Mouse (Mus musculus): ENCODE data around the gene Scn3a. TPM values are rescaled to one million over a fixed set of nuclear protein-coding genes. Genes with fewer than 3 reads are reported as not detected.

The Scn3a gene
- polyA plus RNA-seq, 1 experiment: not detected

DNA sequence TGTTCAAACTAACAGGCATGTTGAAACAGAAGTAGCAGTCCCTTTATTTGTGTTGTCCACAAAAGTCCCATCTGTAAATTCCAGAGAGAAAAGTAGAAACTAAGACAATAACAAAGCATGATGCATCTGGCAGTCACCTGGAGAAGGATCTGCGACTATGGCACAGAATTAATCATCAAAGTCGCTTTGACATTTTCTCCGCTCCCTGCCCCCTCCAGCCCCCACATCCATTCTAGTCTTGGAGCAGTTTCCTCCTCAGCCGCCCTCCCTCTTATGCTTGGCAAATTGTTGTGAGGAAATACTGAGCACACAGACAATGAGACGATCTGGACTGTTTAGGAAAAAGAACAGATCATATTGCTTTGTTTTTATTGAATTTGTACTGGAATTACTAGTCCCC, 29.0 kb downstream of the Scn3a start:
- Histone ChIP-seq H3K79me3 (ENCODE audit: low read depth) (no peaks in the 10 kb centered on the region), H3ac (ENCODE audit: control insufficient read depth, insufficient read length, low read depth) (no peak overlapping the region), H3K27me3 (ENCODE audit: control insufficient read depth, insufficient read depth, insufficient read length) (no peaks in the 10 kb centered on the region), H3K79me2 (ENCODE audit: control insufficient read depth, insufficient read depth) (no peaks in the 10 kb centered on the region), H3K36me3 (ENCODE audit: control insufficient read depth, insufficient read depth) (no peaks in the 10 kb centered on the region), H3K4me3 (ENCODE audit: insufficient read depth, poor library complexity, severe bottlenecking) (no peak overlapping the region)
- TF ChIP-seq MYOG (IDR thresholded peaks at IDR 0.05; ENCODE audit: control insufficient read depth, extremely low read depth, insufficient read length) (no peak), USF1 (IDR thresholded peaks at IDR 0.05; ENCODE audit: low read depth) (no peak), MYOD1 (IDR thresholded peaks at IDR 0.05; ENCODE audit: control insufficient read depth, insufficient read length, low read depth) (no peak)

DNA sequence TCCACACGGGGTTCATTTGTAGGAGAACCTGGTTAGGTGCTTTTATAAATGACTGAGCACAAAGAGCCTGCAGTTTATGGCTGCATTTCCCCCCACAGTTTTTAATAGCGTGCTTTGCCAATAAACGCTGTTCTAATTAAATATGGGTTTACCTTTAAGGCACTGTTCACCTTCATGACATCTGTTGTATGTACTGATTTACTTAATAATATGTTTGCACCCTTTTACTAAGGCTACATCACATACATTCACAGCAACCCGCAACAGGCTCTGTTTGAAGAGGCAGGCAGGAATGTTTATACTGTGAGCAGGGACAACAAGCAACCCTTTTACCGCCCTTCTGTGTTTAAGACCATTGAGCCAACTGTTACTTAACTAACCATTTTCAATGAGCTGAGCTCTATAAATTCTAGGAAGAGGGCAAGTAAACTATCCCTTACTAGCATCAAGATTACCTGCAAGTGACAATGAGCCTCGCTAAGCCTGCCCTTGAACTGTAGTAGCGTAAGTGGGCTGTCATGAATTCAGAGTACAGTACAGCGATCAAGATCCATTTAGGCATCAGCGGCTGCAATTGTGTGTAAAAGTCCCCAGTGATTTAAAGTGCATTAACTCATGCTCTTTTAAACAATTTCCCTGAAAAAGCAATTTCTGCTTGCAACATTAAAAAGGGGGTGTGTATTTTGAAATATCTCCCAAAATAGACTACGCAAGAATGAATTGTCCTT, 35.1 kb downstream of the Scn3a start:
- H3K4me3 ChIP-seq (ENCODE audit: insufficient read depth, poor library complexity, severe bottlenecking): no peak overlapping the region
- no peak overlapping the region for H3ac ChIP-seq (ENCODE audit: control insufficient read depth, insufficient read length, low read depth)
- H3K79me2 ChIP-seq (ENCODE audit: control insufficient read depth, insufficient read depth): no peaks in the 10 kb centered on the region
- no peaks in the 10 kb centered on the region for H3K27me3 ChIP-seq (ENCODE audit: control insufficient read depth, insufficient read depth, insufficient read length)
- H3K79me3 ChIP-seq (ENCODE audit: low read depth): no peaks in the 10 kb centered on the region
- no peak for TF ChIP-seq USF1 (IDR thresholded peaks at IDR 0.05; ENCODE audit: low read depth)
- no peak for TF ChIP-seq MYOD1 (IDR thresholded peaks at IDR 0.05; ENCODE audit: control insufficient read depth, insufficient read length, low read depth)
- TF ChIP-seq MAX (IDR thresholded peaks at IDR 0.05): no peak
- TF ChIP-seq CTCF (IDR thresholded peaks at IDR 0.05; ENCODE audit: control insufficient read depth, insufficient read depth, insufficient read length): no peak
- no peak for TF ChIP-seq MYOG (IDR thresholded peaks at IDR 0.05; ENCODE audit: control insufficient read depth, extremely low read depth, insufficient read length)
- TF ChIP-seq CEBPB (IDR thresholded peaks at IDR 0.05; ENCODE audit: low read depth): no peak
- no peak for TF ChIP-seq FOSL1 (IDR thresholded peaks at IDR 0.05; ENCODE audit: insufficient read depth, low read length, poor library complexity, severe bottlenecking)
- no peaks in the 10 kb centered on the region for H3K36me3 ChIP-seq (ENCODE audit: control insufficient read depth, insufficient read depth)

DNA sequence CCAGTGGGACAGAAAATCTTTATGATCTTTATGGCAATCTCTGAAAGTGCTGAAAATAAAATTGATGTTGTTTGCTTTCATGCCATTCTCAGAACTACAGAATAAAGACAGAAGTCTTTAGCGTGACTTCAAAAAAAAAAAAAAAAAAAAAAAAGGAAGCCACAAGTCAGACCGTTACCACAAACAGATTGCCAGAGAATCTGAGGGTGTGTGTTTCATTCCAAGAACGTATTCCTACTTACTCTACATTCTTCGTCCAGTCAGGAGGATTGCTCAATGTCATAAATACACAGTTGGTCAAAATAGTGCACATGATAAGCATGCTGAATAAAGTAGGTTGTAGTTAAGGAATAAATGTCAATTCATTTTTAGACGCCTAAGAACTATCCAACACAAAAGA, 38.3 kb downstream of the Scn3a start:
- H3K27me3 ChIP-seq (ENCODE audit: control insufficient read depth, insufficient read depth, insufficient read length): no peaks in the 10 kb centered on the region
- no peaks in the 10 kb centered on the region for H3K79me2 ChIP-seq (ENCODE audit: control insufficient read depth, insufficient read depth)
- H3ac ChIP-seq (ENCODE audit: control insufficient read depth, insufficient read length, low read depth): no peak overlapping the region
- no peaks in the 10 kb centered on the region for H3K36me3 ChIP-seq (ENCODE audit: control insufficient read depth, insufficient read depth)
- no peak for TF ChIP-seq CTCF (IDR thresholded peaks at IDR 0.05; ENCODE audit: control insufficient read depth, insufficient read depth, insufficient read length)
- no peak for TF ChIP-seq MYOG (IDR thresholded peaks at IDR 0.05; ENCODE audit: control insufficient read depth, extremely low read depth, insufficient read length)
- TF ChIP-seq MAX (IDR thresholded peaks at IDR 0.05): no peak
- no peak for TF ChIP-seq MYOD1 (IDR thresholded peaks at IDR 0.05; ENCODE audit: control insufficient read depth, insufficient read length, low read depth)
- no peak for TF ChIP-seq CEBPB (IDR thresholded peaks at IDR 0.05; ENCODE audit: low read depth)
- no peak for TF ChIP-seq FOSL1 (IDR thresholded peaks at IDR 0.05; ENCODE audit: insufficient read depth, low read length, poor library complexity, severe bottlenecking)
- TF ChIP-seq USF1 (IDR thresholded peaks at IDR 0.05; ENCODE audit: low read depth): no peak
- H3K79me3 ChIP-seq (ENCODE audit: low read depth): no peaks in the 10 kb centered on the region
- H3K4me3 ChIP-seq (ENCODE audit: insufficient read depth, poor library complexity, severe bottlenecking): no peak overlapping the region

DNA sequence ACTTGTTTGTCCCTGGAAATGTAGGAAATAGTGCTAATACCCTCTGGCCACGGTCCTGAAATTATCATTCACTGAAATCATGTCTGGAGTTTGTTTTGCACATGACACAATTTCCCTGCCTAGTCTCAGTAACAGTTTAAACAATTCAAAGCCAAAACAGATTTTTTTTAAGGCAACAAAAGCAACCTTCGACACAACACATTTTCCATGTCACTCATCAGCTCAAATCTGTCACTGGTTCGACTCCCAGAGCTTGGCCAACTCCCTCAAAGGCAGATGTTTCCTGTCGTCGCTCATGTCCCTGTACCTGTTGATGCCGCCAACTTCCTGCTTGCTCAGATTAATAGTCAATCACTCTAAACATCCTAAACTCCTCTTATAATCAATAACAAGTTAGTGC, 50.7 kb downstream of the Scn3a start:
- no peaks in the 10 kb centered on the region for H3K79me2 ChIP-seq (ENCODE audit: control insufficient read depth, insufficient read depth)
- no peaks in the 10 kb centered on the region for H3K79me3 ChIP-seq (ENCODE audit: low read depth)
- no peak overlapping the region for H3K4me3 ChIP-seq (ENCODE audit: insufficient read depth, poor library complexity, severe bottlenecking)
- H3K36me3 ChIP-seq (ENCODE audit: control insufficient read depth, insufficient read depth): no peaks in the 10 kb centered on the region
- TF ChIP-seq MYOD1 (IDR thresholded peaks at IDR 0.05; ENCODE audit: control insufficient read depth, insufficient read length, low read depth): no peak
- TF ChIP-seq CEBPB (IDR thresholded peaks at IDR 0.05; ENCODE audit: low read depth): no peak
- TF ChIP-seq MAX (IDR thresholded peaks at IDR 0.05): no peak
- no peak for TF ChIP-seq MYOG (IDR thresholded peaks at IDR 0.05; ENCODE audit: control insufficient read depth, extremely low read depth, insufficient read length)
- no peak for TF ChIP-seq USF1 (IDR thresholded peaks at IDR 0.05; ENCODE audit: low read depth)
- no peak for TF ChIP-seq FOSL1 (IDR thresholded peaks at IDR 0.05; ENCODE audit: insufficient read depth, low read length, poor library complexity, severe bottlenecking)
- TF ChIP-seq CTCF (IDR thresholded peaks at IDR 0.05; ENCODE audit: control insufficient read depth, insufficient read depth, insufficient read length): no peak
- H3K27me3 ChIP-seq (ENCODE audit: control insufficient read depth, insufficient read depth, insufficient read length): no peaks in the 10 kb centered on the region
- no peak overlapping the region for H3ac ChIP-seq (ENCODE audit: control insufficient read depth, insufficient read length, low read depth)

DNA sequence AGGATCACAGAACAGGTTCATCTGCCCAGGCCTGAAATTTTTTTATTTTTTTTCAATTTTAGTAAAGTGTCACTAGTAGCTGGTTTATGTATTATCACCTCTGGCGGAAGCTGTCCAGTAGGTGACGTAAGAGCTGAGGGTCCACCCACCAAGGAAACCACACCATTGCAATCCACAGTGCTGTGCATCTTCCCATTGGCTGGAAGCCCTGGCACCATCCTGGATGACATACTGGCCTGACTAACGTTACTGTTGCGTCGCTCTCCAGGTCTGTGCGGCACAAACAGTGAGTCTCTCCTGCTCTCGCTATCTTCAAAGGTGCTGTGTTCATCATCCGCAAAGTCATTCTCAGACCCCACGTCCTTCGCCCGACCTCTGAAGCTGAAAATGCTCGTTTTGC, 59.2 kb downstream of the Scn3a start:
- Histone ChIP-seq H3K4me3 (ENCODE audit: insufficient read depth, poor library complexity, severe bottlenecking) (no peak overlapping the region), H3K79me2 (ENCODE audit: control insufficient read depth, insufficient read depth) (no peaks in the 10 kb centered on the region), H3K27me3 (ENCODE audit: control insufficient read depth, insufficient read depth, insufficient read length) (no peaks in the 10 kb centered on the region), H3K36me3 (ENCODE audit: control insufficient read depth, insufficient read depth) (no peaks in the 10 kb centered on the region), H3K79me3 (ENCODE audit: low read depth) (no peaks in the 10 kb centered on the region), H3ac (ENCODE audit: control insufficient read depth, insufficient read length, low read depth) (no peak overlapping the region)
- TF ChIP-seq MAX (IDR thresholded peaks at IDR 0.05) (no peak), CEBPB (IDR thresholded peaks at IDR 0.05; ENCODE audit: low read depth) (no peak), USF1 (IDR thresholded peaks at IDR 0.05; ENCODE audit: low read depth) (no peak), CTCF (IDR thresholded peaks at IDR 0.05; ENCODE audit: control insufficient read depth, insufficient read depth, insufficient read length) (no peak), MYOD1 (IDR thresholded peaks at IDR 0.05; ENCODE audit: control insufficient read depth, insufficient read length, low read depth) (no peak), FOSL1 (IDR thresholded peaks at IDR 0.05; ENCODE audit: insufficient read depth, low read length, poor library complexity, severe bottlenecking) (no peak), MYOG (IDR thresholded peaks at IDR 0.05; ENCODE audit: control insufficient read depth, extremely low read depth, insufficient read length) (no peak)

DNA sequence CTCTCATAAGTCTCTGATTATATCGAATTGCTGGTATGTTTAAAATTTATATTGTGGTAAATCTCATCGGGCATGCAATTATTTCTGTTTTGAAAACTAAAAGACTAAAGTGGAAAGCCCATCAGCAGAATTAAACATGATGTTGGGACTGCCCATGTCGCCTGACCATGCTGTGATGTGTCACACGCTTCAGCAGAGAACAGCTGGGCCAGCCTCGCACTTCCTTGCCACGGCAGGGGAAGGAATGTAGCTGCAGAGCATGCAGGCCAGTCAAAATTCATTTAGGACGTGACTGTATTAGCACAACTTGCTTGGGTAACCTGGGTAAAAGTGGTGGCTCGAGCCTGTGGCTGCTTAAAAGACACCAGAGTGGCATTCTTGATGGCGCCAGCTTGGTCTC, 77.0 kb downstream of the Scn3a start:
- no peak overlapping the region for H3ac ChIP-seq (ENCODE audit: control insufficient read depth, insufficient read length, low read depth)
- no peaks in the 10 kb centered on the region for H3K79me2 ChIP-seq (ENCODE audit: control insufficient read depth, insufficient read depth)
- TF ChIP-seq MAX (IDR thresholded peaks at IDR 0.05): no peak
- no peak for TF ChIP-seq MYOD1 (IDR thresholded peaks at IDR 0.05; ENCODE audit: control insufficient read depth, insufficient read length, low read depth)
- no peak for TF ChIP-seq MYOG (IDR thresholded peaks at IDR 0.05; ENCODE audit: control insufficient read depth, extremely low read depth, insufficient read length)
- TF ChIP-seq CEBPB (IDR thresholded peaks at IDR 0.05; ENCODE audit: low read depth): no peak
- TF ChIP-seq FOSL1 (IDR thresholded peaks at IDR 0.05; ENCODE audit: insufficient read depth, low read length, poor library complexity, severe bottlenecking): no peak
- TF ChIP-seq USF1 (IDR thresholded peaks at IDR 0.05; ENCODE audit: low read depth): no peak
- H3K4me3 ChIP-seq (ENCODE audit: insufficient read depth, poor library complexity, severe bottlenecking): no peak overlapping the region
- H3K27me3 ChIP-seq (ENCODE audit: control insufficient read depth, insufficient read depth, insufficient read length): no peaks in the 10 kb centered on the region
- no peaks in the 10 kb centered on the region for H3K79me3 ChIP-seq (ENCODE audit: low read depth)
- no peaks in the 10 kb centered on the region for H3K36me3 ChIP-seq (ENCODE audit: control insufficient read depth, insufficient read depth)

All from C2C12 (cell line).